Mouse (Mus musculus) embryonic stem cell, embryonic (primary cell): ENCODE measurements around the gene Vps16.

Source experiments
- CTCF ChIA-PET, 4 experiments: fragments of 300-600 bp in 2 of 4; fragments of 350-600 bp in 2 of 4; sonication (Branson Sonifier 250); formaldehyde crosslinking; loops; one replicate each; lab custom pipeline; 2022; ENCODE audit warnings: inconsistent platforms in 2 of 4; lab: Charles Lee
- POLR2A ChIA-PET, 4 experiments: fragments of 300-600 bp in 2 of 4; fragments of 350-600 bp in 2 of 4; sonication (Branson Sonifier 250); formaldehyde crosslinking; loops; one replicate each; lab custom pipeline; 2022; ENCODE audit warnings: antibody characterized with exemption in 4 of 4, inconsistent platforms in 1 of 4; lab: Charles Lee

The Vps16 gene

GRCm38 (mm10) chr2:130448449-130448848 is 24.3 kb downstream of the Vps16 start:
- ChIA-PET POLR2A (interaction anchor here in 2 of 4 experiments (1.0 to 3.0 kb wide), 6 partner anchors 12 to 216 kb away, joined by 3 to 9 read pairs (median 4); partner anchors contain the start of genes Pced1a (in 2 of the 2), Ddrgk1 (in 1 of the 2), Nop56 (in 1 of the 2) and Vps16 (in 1 of the 2)), CTCF (interaction anchor here in 2 of 4 experiments (0.6 to 1.0 kb wide), 6 partner anchors 16 to 472 kb away, joined by 3 to 4 read pairs (median 3); no protein-coding TSS in a partner anchor)

DNA sequence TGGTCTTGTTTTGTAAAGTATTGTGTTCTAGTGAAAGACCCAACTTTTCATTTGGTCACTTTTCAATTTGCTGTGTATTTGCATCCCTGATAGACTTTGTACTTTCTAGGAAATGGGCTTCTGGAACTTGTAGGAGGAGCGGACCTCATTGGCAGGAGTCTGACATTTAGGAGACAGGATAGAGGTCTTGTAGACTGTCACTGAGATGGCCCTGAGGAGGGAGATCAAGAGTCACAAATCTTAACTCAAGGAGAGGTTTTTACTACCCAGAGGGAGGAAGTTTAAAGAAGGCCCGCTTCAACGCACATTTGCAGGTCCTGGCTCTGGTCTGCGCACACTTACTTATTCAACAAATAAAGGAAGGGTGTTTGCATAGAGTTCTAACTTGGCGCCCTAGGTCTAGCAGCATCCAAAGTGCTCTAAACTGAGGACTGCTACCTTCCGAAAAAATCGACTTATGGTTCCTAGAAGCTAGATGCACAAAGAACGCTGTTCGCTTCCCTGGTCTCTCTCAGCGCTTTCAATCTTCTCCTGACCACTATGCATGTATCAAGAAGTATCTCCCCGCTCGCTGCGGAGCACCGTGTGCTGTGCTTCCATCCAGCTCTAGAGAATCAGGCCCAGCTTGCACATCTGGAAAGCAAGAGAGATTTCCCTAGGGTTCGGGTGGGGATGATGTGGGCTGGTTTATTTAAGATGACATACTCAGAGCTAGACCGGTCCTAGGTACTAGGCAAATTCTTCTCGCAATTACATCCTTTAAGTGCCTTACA is 25.1 kb downstream of the Vps16 start:
- POLR2A ChIA-PET = interaction anchor here in 2 of 4 experiments (1.0 to 3.0 kb wide), 5 partner anchors 12 to 175 kb away, joined by 4 to 9 read pairs (median 4); partner anchors contain the start of genes Nop56 (in 1 of the 2), Pced1a (in 1 of the 2) and Vps16 (in 1 of the 2)
- CTCF ChIA-PET = interaction anchor here in 2 of 4 experiments (0.6 to 1.0 kb wide), 5 partner anchors 17 to 473 kb away, joined by 3 to 4 read pairs (median 3); no protein-coding TSS in a partner anchor

DNA sequence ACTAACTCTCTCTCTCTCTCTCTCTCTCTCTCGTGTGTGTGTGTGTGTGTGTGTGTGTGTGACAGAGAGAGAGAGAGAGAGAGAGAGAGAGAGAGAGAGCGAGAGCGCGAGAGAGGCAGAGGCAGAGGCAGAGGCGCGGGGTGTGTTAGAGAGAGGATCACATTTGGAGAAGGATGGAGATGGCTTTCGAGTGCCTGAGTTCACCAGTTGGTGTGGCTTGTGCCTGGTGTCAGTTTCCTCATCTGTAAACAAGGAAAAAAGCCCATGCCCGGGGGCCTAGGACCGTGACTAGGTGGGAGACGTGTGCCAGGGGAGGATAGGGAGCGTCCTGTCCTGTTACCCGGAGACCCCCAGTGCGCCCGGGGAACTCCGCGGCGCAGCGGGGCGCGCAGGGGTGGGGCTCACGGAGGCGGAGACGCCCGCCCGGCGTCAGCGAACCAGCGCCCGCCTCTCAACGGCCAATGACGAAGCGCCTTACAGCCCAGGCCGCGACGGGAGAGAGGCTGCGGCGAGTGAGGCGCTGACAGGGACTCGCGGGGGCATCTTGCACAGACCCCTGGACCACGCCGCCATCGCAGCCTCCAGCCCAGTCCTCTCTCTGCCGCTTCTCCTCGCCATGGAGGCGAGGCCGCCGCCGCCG is 25.8 kb downstream of the Vps16 start, which contains the start of gene Ptpra:
Gene Ptpra (plus strand): TSS at position 485 of the 640 bp plus-strand sequence.
- CTCF ChIA-PET = no interaction called here

DNA sequence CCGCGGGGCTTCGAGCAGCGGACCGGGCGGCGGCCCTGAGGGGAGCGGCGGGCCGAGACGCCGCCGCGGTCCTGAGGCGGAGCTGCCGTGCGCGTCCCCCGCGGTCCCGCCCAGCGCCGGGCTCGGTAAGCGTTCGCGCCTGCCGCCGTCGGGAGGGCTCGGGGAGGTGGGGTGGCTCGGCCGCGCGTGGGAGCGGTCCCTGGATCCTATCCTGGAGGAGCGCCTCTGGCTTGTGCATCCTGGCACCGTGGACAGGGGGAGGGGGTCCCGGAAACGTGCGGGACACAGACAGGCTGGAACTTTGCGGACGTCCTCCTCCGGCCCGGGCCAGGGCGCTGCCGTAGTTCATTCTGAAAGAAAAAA is 26.3 kb downstream of the Vps16 start:
- CTCF ChIA-PET = no interaction called here
- POLR2A ChIA-PET = interaction anchor here in 2 of 4 experiments (0.6 to 1.0 kb wide), 3 partner anchors 46 to 161 kb away, joined by 4 to 9 read pairs (median 4); no protein-coding TSS in a partner anchor

More for the DNA sequence above, 25.8 kb downstream of the Vps16 start, which contains the start of gene Ptpra:
- POLR2A ChIA-PET = interaction anchor here in 2 of 4 experiments (1.0 kb wide), 2 partner anchors 42 to 161 kb away, joined by 4 read pairs; no protein-coding TSS in a partner anchor

GRCm38 (mm10) chr2:130451086-130451726 is 27.1 kb downstream of the Vps16 start:
- ChIA-PET POLR2A (interaction anchor here in 2 of 4 experiments (0.6 to 0.9 kb wide), 2 partner anchors 47 to 131 kb away, joined by 4 to 9 read pairs; no protein-coding TSS in a partner anchor), CTCF (no interaction called here)

DNA sequence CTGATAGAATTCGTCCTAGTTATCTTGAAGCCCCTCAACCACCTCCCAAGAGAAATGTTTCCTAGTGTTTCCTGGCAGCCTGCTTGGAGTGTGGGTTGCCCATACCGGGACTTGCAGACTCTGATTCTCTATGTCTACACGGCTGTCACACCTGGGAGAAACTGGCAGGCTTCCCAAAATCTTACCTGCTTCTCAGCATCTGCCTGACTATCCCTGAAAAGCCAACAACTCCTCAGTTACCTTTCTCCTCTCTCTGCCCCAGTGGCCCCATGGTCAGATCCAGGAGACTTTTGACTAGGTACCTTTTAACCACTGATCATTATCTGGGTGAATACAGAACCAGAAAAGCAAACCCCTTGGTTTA is 27.6 kb downstream of the Vps16 start:
- CTCF ChIA-PET = no interaction called here
- POLR2A ChIA-PET = no interaction called here

- CTCF ChIA-PET = no interaction called here
- POLR2A ChIA-PET = no interaction called here
Measured at GRCm38 (mm10) chr2:130452266-130452665, 28.1 kb downstream of the Vps16 start.

DNA sequence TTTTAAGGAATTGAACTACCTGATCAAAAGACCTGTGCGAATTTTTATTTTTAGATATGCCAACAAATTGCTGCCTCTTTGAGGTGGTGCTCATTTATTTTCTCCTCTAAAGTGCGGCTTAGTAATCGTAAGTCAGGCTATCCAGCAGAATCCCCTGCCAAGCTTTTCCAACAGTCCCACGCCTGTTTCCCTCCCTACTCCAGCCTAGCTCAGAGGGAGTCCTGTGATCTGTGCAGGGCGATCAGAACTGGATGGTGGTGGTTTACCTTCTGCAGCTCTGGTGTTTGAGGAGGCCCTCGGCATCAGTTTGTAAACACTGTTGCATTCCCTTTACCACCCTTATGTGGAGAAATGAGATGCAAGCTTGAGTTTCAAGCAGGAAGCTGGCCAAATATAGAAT is 29.3 kb downstream of the Vps16 start:
- CTCF ChIA-PET = interaction anchor here in 1 of 4 experiments (0.8 kb wide), 1 partner anchor 110 kb away, joined by 3 read pairs; the partner anchor contains the start of gene Mrps26
- POLR2A ChIA-PET = interaction anchor here in 2 of 4 experiments (0.8 to 1.6 kb wide), 4 partner anchors 30 to 244 kb away, joined by 3 to 5 read pairs (median 3); partner anchors contain the start of genes Pced1a (in 1 of the 2), Slc4a11 (in 1 of the 2) and Vps16 (in 1 of the 2)

DNA sequence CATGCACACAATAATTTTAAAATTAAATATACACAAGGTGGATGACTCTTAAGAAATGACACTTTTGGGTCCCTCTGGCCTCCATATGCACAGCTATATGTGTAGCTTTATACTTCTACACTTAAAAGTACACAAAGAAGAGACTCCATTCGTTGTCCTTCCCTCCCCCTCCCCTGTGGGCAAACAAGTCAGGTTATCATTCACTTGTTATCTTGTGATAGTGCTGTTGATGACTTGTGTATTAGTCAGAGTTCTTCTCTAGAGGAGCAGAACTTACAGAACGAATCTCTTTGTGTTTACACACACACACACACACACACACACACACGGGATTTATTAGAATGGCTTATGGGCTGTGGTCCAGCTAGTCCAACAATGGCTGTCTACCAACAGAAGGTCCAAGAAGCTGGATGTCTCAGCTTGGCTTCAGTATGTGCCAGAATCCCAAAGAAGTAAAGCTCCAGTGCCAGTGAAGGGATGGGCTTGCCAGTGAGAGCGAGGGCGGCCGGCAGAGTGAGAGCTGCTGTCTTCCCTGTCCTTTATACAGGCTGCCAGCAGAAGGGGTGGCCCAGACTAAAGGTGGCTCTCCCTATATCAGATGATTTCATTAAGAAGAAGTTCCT is 30.7 kb downstream of the Vps16 start:
- CTCF ChIA-PET = interaction anchor here in 1 of 4 experiments (0.7 kb wide), 1 partner anchor 164 kb away, joined by 4 read pairs; no protein-coding TSS in a partner anchor
- POLR2A ChIA-PET = interaction anchor here in 1 of 4 experiments (0.7 to 1.3 kb wide), 3 partner anchors 20 to 215 kb away, joined by 3 to 5 read pairs (median 4); partner anchors contain the start of genes Pced1a and Vps16

DNA sequence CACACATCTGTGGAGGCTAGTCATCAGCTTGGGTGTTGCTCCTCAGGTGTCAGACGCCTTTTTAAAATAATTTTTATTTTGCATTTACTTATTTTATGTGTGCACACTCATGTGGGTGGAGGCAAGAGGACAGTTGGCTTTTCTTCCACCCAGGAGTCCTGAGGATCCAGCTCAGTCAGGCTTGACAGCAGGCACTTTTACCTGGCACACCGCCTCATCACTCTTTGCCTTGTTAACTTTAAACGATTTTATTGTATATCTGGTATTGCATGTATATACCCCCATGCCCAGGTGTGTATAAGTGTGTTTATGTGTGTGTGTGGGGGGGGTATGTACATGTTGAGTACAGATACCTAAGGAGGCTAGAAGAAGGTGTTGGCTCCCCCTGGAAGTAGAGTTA is 33.7 kb downstream of the Vps16 start:
- ChIA-PET CTCF (no interaction called here), POLR2A (no interaction called here)

GRCm38 (mm10) chr2:130459576-130459975 is 35.4 kb downstream of the Vps16 start:
- ChIA-PET POLR2A (no interaction called here), CTCF (interaction anchor here in 1 of 4 experiments (1.0 kb wide), 1 partner anchor 27 kb away, joined by 3 read pairs; no protein-coding TSS in a partner anchor)

DNA sequence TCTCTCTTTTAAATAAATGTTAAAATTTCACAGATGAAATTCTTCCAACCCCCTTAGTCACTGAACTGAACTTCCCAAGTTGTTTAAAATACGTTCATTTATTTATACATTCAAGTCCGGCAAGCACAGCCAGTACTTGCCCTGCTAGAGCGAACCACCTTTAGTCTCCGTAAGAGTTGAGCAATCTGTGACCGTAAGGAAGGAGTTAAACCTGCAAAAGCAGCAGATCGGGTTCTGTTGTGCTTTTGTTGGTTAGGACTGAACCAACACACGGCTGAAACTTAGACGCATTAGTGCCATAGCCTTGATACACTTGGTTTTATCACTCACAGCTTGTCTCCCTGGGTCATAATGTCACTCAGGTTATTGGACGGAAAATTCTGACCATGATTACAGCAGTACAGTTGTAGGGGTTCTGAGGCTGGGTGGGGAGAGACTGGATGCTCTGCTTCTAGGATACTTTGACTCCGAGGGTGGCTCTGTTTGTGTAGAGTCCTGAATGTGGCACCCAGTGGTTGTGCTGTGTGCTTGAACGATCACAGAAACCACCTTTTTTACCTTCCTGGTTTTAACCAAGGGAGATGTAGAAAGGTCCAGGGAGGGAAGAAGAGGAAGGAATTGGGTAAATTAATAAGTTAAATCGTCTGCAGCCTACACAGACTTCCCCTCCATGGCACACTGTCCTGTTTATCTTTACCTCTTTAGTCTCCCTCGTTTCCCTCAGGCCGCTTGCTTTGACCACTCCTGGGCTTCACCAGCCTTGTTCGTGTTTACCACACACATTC is 37.3 kb downstream of the Vps16 start:
- CTCF ChIA-PET = no interaction called here
- POLR2A ChIA-PET = interaction anchor here in 1 of 4 experiments (1.3 kb wide), 1 partner anchor 13 kb away, joined by 4 read pairs; no protein-coding TSS in a partner anchor

DNA sequence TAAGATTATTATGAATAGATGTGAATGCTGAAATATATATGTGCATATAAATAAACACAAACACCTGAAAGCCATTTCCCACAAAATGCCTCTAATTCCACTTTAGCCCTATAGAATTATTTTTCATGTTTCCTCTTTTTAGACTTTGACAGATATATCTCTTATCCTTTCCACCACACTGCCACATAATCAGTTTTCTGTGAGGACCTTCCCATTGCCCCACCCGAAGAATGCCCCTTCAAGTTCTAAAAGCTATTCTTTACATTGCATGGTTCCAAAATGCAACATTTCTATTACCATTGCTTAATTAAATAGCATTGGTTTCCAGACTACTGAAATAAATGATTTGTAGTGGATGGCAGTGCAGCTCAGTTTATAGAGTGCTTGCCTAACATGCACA is 42.3 kb downstream of the Vps16 start:
- POLR2A ChIA-PET = interaction anchor here in 2 of 4 experiments (0.5 to 1.5 kb wide), 2 partner anchors 25 to 290 kb away, joined by 3 to 5 read pairs; no protein-coding TSS in a partner anchor
- CTCF ChIA-PET = no interaction called here

GRCm38 (mm10) chr2:130469366-130469765 is 45.2 kb downstream of the Vps16 start:
- POLR2A ChIA-PET = interaction anchor here in 2 of 4 experiments (0.9 to 1.3 kb wide), 3 partner anchors 8 to 22 kb away, joined by 3 to 5 read pairs (median 3); no protein-coding TSS in a partner anchor
- CTCF ChIA-PET = no interaction called here

- POLR2A ChIA-PET = no interaction called here
- CTCF ChIA-PET = no interaction called here
Measured at GRCm38 (mm10) chr2:130469935-130470334, 45.8 kb downstream of the Vps16 start.

GRCm38 (mm10) chr2:130472908-130473510 is 48.9 kb downstream of the Vps16 start:
- CTCF ChIA-PET = no interaction called here
- POLR2A ChIA-PET = no interaction called here
